Mouse (Mus musculus): ENCODE results near the gene Cyfip2.

Cyfip2 gene

DNA sequence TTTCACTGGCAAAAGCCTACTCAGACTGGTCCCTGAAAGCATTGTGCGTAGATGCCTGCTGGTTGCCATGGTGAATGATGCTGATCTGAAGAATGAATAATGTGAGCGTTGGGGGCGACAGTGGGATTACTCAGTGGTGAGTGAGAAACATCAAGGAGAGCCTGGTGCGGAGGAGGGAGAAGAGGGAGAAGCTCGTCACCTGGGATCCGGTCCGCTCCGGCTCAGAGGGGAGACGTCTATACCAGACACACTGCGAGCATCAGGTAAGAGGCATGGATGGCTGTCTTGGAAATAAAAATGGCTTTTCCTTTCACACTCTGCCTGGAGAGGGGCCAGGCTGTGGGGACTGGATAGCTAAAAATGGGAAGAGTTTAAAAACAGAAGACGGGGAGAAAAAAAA is 77.3 kb downstream of the Cyfip2 start, which contains the start of gene Fndc9:
TSS of gene Fndc9 (plus strand) at position 198 of the 400 bp plus-strand sequence.
- DNase-seq (ENCODE audit: low spot score), result no peak

DNA sequence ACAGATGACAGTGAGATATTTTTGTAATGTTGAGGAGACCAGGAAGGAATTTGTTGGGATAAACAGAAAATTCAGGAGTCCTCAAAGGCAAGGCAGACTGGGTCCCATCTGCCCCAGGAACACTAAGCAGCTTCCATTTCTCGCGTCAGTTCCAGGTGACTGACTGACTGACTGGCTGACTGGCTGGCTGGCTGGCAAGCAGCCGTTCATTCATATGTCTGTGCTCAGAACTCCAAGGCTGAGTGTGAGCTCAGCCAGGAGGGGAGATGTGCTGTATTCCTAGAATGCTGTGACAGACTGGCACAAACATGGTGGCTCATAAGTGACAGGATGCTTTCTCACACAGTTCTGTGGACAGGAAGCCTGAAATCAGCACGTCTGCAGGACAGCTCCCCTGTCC is 78.7 kb downstream of the Cyfip2 start:
- no peak for DNase-seq (ENCODE audit: low spot score)

DNA sequence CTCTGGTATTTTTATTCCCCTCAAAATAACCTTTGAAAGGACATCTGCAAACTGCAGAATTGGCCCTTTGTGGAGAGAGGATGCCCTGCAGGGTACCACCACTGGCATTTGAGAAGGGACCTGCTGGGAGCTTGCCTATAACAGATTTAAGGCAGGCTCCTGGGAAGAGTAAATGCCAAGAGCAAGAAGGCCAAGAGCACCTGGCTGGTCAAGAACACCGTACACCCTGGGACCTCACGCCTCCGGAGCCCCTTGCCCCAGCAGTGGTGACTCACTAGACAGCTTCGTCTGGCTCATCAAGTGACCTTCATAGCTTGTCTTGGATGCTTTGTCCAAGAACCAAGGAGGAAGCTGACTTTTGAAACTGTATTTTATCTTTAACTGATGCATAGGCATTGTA is 79.9 kb downstream of the Cyfip2 start:
- no peak for DNase-seq (ENCODE audit: low spot score)

DNA sequence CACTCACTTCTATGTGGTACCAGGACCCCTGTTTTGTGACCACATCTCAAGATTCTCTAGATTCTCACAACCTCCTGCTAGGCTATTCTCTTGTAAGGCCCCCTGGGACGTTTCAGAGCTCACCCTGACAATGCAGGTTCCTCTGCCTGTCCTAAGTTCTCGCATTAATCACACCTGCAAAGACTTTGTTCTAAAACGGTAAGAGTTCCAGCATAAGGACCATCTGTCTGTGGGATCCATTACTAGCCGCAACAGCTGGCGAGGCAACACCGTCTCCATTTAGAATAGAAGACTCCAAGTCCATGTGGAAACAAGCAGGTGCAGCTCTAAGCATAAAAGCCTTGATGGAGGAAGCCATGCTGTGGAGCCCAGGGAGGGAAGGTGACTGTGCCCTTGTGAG is 82.5 kb downstream of the Cyfip2 start:
- no peak for DNase-seq (ENCODE audit: low spot score)

DNA sequence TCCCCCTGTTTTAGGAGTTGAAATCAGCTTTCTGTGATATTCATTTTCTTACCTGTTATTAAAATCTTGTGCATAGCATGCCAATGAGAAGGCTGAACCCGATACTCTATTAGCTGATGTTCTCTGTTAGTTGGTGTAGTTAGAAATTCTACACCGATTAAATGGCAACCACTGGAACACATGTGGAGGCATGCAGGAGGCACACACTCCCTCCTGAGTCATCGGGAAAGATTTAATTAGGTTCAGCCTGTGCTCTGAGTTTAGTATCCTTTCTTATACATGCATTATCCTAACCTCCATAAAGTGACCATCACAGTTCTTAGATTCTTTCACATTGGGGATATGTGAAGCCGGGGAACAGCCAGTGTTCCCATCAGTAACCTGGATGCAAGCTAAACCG is 87.3 kb downstream of the Cyfip2 start:
- DNase-seq (ENCODE audit: low spot score), result no peak

DNA sequence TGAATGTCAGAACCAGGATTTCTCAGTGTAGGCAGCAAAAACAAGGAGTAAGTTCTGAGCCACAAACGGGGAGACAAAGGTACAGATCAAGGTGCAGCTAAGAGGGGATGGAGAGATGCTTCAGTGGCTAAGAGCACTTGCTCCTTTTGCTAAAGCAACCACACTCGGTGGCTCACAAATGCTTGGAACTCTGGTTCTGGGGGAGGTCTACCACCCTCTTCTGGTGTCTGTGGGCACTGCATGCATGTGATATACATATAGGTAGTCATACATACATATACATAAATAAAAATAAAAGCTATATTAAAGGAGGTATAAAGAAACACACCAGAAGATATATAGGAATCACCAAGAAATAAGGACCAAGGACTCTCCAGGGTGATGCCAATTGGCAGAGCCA is 89.1 kb downstream of the Cyfip2 start:
- DNase-seq (ENCODE audit: low spot score), result no peak

DNA sequence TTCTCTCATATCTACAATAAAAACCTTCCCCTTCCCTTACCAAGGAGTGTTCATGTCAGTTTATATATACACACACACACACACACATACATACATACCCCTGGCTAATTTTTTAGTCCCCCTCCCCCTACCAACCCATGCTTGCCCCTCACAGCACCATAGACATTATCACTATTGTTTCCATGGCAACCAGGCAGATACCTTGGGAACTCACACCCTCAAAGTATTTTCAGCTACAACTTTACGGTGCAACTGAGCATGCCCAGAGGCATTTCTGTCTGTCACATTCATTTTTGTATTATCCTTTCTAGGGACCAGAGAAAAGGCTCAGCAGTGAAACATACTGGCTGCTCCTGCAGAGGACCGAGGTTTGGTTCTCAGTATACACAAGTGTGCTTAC is 92.4 kb downstream of the Cyfip2 start:
- DNase-seq (ENCODE audit: low spot score), result no peak

DNA sequence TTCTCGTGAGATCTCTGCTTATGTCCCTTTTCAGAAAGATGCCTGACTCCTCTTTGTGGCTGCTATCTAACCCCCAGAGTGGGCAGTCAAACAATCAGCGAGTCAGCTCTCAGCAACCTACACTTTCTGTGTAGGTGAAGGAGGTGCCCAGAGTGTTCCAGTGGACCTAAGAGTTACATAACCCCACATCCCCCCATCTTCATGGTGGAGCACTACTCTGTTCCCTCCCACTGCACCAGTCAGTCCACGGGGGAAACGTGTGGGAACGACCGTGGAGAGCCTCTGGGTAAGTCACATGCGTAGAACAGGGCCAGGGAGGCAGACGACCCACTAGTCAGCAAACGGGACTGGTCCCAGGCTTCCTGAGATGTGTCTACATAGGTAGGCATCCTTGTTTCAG is 93.3 kb downstream of the Cyfip2 start:
- no peak for DNase-seq (ENCODE audit: low spot score)

DNA sequence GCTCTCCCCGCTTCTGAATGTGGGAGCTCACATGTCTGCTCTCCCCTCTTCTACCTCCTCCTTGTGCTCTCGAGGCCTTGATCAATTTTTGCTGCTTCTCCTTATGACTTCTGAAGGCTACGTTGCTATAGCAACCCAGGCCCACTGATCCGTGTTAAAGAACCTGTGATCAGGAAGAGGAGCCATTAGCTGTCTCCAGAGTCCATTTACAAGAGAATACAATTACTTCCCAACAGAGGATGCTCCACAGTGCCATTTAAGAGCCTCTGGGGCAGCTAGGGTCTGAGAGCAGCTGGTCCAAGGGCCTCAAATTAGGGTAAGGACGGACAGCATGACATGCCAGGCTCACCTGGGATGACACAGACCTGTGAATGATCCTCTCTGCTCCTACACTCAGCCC is 94.1 kb downstream of the Cyfip2 start:
- no peak for DNase-seq (ENCODE audit: low spot score)

DNA sequence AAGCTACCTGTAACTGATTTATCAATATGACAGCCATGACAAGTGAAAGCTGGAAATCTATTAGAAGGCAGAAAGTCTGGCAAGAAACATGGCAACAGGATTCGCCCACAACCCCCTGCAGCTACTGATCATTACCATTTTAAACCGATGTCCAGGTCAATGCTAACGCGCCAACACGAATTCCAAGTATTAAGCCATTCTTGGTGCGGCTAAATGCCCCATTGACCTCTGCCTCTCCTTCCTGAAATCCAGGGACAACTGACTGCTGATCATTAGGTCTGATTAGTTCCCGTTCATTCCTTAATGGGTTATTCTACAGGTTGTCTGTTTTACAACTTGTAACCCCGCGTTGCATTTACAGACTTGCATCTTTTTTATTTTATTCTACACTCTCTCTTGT is 95.0 kb downstream of the Cyfip2 start:
- no peak for DNase-seq (ENCODE audit: low spot score)

DNA sequence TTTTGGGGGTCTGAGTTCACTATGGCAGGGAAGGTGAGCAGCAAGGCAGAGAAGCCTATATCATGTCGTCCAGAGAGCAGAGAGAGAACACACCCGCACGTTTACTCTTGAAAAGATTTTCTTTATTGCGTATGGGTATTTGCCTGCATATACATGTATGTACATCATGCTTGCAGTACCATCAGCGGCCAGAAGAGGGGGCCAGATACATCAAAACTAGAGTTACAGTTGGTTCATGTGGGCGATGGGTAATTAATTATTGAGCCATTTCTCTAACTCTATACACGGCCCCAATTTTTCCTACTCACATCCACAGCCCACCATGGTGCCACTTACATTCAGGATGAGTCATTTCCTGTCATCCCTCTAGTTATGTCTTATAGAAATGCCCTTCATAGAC is 96.0 kb downstream of the Cyfip2 start:
- no peak for DNase-seq (ENCODE audit: low spot score)

DNA sequence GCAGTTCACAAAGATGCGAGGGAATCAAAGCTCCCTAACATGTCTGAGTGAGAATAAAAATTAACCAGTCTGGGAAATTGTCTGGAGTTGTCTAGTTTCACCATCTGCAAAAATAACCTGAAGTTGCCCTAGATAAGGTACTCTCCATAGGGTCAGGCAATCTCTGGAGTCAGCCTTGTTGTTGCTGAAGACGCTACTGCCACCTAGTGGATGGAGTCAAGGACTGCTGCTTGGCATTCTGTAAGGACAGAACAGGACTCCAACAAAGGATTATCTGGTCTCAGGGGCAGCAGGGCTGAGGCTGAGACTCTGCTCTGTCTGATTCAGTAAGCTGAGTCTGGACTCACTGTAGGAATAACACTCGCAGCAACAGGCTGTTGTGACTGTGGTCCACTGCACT is 97.3 kb downstream of the Cyfip2 start:
- no peak for DNase-seq (ENCODE audit: low spot score)

DNA sequence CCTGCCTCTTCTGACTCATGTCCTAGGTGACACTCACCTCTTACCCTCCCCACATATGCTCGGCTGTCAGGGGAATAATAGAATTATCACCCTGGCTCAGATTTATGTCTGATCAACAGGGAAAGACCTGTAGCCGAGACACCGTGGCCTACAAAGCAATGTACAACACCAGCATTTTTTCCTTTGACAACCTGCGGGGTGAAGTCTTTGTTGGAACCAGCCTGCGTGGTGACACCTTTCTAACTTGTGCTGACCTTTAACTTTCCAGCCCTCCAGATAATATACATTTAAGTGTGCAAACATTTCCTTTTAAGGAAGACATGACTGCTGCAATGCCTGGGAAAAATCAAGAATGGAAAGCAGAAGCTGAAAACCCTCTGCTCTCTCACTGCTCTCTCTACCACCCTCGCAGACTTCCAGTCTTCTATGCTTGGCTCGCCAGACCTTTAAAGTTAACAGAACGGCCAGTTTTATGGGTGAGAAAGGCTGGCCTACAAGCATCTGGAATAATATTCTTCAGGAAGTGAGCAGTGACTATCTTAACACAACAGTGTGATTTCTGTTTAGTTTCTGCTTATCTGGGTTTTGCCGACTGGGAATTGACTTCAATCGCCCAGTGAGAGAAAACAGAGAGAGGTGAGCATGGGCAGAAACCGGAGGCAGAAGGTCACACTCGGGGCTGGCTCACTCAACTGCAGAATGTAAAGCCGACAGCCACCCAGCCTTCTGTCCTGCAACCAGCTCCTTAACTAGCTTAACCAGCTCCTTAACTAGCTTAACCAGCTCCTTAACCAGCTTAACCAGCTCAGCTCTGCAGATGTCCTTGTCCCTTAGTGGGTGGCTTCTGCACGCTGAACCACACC is 98.1 kb downstream of the Cyfip2 start:
- no peak for DNase-seq (ENCODE audit: low spot score)

DNA sequence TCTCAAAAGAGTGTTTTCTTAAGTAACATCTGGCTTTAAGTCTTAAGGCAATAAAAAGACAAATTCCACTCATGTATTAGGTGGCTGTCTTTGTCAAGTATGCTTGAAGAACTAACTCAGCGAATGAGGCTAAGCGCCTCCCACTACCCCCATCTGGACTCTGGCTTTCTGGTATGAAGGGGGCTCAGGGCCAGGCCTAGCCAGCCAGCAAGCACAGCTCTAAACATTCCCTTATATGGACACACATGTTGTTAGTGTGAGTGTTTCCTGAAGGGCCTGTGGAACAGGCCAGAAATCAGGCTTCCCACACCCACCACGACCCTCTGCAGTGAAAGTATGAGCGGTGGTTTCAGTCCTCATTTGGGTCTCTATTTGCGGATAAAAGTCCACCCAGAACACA is 98.8 kb downstream of the Cyfip2 start:
- DNase-seq (ENCODE audit: low spot score), result no peak

DNA sequence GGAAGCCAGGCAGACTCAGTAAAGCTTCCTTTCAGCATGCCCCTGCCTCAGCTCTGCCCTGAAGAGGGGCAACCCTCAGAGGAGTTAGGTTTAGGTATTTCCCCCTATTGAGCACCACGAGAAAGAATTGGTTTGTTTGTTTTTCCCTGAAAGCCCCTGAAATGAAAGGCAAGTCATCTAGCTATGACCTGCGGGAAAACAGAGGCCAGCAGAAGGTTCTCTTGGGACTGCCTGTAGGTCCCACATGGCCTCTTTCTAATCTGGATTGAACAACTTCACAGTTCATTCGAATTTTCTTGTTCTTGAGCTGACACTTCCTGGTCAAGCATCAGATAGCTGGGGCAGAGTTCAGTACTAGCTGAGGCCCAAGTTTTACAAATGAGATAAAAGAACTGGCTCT is 100.8 kb downstream of the Cyfip2 start:
- DNase-seq (ENCODE audit: low spot score), result no peak

DNA sequence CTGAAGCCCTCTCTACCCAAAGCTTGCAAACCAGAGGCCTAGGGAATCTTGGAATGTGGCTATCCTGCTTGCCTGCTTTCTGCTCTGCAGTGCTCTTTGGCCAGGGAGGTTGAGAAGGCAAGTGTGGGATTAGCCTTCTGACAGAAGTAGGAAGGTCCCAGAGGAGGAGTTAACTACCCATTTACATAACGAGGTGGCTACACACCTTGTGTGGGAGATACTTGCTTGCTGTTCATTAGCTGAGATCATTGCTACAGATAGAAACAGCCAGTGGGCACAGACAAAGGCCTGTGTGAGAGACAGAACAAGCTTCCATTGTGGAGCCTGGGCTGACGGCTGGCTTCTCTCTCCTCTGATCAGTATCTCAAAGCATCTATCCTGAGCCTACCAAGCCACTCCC is 102.8 kb downstream of the Cyfip2 start:
- no peak for DNase-seq (ENCODE audit: low spot score)

DNA sequence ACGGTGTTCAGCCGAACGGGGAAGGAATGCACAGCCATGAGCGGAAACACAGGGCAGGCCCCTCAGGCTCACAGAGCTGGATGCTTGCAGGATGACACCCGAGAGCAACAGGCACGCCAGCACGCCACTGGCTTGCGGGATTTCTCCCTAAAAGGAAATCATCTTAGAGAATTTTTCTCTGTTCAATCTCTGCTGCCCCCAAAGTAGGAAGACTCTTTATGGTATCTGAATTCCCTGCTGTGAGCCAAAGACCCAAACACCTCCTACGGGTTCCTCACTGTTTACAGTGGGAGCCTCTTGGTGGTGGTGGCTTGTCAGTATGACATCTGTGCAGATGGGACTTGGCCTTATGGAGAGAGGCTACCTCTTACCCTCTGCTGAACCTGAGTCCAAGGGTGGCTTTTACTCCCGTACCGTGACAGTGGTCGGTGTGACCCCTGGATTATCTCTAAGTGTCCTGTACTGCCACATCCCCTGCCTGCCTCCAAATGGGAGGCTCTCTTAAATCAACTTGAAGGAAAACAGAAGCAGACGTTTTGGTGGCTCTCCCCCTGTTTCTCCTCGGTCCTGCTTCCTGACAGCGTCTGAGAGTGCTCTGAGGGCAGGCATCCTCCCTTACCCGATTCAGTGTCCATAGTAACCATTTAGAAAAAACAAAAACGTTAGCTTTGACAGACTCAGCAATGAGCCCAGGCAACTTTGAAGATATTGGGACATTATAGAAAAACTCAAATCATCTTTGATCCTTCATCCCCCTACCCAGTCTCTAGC is 106.8 kb downstream of the Cyfip2 start:
- DNase-seq (ENCODE audit: low spot score), result no peak

DNA sequence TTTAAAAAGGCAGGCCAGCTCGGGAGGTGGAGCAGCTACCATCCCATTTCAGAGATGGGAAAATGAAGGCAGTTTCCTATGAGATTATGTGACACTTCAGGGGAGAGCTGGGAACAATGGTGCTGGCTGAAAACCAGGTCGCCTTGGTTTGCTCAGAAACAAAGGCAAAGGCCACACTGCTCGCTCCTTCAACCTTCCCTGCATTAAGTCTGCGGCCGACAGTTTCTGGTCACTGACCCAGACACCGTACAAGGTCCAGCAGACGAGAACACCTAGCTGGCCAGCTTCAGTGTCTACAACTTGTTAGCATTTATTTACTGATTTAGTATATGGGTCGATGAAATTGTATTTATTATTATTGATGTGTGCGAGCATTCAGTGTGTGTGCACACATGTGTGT is 107.8 kb downstream of the Cyfip2 start:
- DNase-seq (ENCODE audit: low spot score), result no peak

DNA sequence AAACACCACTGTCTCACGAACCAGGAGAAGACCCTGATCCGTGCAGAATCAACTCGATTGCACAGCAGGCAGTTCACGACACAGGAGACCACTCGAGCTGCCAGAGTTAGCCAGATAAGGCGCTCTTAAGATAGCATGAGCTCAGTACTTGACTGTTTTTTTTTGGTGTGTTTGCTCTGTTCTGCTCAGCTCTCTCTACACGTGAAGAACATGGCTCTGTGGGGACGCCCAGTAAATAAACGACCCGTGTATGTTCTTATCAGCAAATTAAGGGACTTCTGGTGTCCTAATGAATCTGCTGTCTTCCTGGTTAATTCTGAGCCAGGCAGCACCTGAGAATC is 110.1 kb downstream of the Cyfip2 start:
- DNase-seq (ENCODE audit: low spot score), result no peak

DNA sequence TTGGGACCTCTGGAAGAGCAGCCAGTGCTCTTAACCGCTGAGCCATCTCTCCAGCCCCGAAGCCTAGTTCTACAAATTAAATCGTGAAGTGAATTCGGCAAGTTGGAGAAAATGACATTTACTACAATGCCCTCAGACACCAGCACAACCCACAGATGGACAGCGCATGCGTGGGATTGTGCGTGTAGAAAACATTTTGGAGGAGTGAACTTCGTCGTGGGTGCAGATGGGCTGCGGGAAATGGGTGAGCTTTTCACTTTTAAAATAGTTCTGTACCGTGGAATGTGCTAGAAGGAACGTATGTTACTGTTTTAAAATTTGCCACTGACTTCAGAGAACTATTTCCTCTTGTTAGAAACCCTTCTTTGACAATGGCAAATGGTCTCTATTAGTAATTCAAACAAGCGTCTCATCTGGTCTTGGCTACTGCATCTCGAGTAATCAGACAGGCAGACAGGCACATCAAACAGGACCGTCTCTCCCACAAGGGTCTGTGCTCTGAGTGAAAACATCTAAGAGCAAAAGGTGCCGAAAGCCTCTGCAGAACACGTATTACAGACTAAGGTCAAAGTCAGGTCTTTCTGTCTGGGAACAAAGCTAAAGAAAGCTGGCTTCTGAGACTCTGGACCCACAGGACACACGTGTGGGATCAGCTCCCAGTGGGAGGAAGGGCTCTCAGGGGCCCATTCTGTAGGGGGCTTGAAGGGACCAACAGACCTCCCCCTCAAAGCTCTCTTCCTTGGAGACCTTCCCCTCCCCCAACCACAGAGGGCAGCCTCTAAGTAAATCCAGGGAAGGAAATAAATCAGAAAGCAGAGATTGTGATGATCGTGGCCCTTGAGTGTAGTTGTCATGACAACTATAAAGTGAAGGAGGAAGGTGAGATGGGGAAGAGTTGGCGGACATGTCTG is 110.8 kb downstream of the Cyfip2 start:
- DNase-seq (ENCODE audit: low spot score), result no peak

DNA sequence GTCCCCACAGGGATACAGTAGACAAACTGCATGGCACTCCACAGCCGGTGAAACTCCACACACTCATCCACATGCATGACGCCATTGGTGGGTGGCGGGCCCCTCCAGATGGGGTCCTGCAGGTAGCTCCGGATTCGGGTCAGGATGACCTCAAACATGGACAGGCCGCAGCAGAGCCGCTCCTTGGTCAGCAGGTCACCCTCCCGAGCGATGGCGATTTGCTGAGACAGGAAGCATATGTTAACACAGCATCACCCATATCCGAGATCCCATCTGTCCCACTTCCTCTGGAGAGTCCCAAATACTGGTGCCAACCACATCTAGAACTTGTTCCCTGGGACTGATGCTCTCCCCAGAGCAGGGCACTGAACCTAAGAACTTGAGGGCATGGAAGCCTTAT is 112.0 kb downstream of the Cyfip2 start:
- DNase-seq (ENCODE audit: low spot score), result no peak

DNA sequence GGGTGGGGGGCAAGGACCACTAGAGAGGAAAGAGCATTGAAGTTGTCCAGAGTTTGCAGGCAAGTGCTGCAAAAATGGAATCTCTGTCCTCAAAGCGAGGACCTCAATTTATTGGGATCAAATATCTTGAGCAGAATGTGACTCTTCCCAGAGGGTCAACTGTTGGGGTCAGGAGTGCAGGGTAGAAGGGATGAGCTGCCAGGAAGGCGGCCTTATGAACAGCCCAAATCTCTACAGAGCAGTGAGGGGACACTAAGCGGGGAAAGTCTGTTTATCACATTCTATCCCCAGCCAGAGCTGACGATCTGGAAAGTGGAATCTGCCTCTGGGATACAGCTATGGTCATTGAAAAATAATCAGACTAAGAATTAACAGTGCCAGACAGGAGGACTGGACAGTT is 118.5 kb downstream of the Cyfip2 start:
- DNase-seq (ENCODE audit: low spot score), result no peak

DNA sequence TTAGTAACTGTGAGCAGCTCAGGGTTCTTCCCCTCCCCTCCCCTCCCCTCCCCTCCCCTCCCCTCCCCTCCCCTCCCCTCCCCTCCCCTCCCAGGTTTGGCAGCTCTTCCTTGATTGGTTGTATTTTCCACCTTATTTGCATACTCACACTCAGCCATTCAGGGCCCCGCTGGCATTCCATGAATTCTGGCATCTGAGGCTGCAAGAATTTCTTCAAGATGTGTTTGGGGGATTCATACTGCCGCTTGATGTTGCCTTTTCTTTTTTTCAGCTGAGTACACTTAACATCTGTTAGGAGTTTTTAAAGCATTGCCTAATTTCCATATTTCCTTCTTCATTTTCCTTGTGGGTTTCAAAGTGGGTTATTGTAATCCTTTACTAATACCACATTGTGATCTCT is 124.4 kb downstream of the Cyfip2 start:
- no peak for DNase-seq (ENCODE audit: low spot score)

All from ovary, postnatal 10 days (tissue).